Mouse (Mus musculus) cerebellum, adult 8-10 months (tissue): ENCODE data around the gene Efcab10.

Experiments
- DNase-seq: peaks from one replicate; pipeline ENCODE4 v3.0.0; 2022

The Efcab10 gene

DNA sequence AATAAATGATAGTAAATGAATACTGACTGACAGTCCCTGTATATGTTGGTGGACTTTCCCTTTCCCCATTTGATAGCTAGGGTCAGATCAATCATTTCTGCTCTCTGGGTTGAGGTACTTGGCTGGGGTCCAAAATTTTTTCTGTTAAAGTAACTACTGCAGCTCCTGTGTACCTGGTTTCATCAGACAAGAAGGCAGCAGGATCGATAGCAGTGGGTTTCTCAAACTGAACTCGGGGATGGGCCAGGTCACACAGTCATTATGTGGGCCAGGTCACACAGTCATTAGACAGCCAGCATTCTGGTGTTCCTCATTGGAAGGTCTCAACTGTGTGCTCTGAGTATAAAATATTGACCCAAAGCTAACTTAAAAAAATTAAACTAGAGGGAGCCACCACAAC, 33.1 kb downstream of the Efcab10 start:
- no peak for DNase-seq

DNA sequence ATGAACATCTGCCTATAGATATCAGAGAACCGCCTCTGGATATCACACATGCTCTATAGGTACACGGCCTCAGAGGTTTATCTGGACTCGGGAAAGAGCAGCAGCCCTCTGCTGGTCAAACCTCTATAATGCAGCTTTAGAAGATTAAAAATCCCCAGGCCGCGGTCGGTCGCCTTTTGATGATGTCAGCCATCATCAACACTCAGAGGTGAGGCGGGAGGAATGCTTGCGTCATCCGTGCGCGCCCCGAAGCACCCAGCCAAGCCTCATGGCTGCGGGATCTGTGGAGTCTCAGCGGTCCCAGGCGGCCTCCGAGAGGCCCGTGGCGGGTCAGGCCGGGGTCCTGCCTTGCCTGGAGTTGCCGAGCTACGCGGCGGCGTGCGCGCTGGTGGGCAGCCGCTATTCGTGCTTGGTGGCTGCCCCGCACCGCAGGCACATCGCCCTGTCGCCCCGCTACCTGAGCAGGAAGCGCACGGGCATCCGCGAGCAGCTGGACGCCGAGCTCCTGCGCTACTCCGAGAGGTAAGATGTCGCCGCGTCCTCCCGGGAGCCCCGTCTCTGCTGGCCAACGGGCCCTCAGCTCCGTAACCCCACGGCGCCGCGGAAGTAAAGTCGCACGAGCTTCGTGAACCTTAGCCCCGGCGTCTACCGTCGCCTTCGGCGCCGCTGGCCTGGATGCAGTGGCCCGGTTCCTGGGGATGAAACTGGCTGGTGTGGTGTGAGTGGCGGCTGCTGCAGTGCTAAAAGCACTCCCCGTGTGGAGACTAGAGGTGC, 34.9 kb downstream of the Efcab10 start, which contains the start of gene Twistnb:
Gene Twistnb (plus strand): TSS at position 249 of the 774 bp plus-strand sequence.
- peak; percentile 98 for DNase-seq

DNA sequence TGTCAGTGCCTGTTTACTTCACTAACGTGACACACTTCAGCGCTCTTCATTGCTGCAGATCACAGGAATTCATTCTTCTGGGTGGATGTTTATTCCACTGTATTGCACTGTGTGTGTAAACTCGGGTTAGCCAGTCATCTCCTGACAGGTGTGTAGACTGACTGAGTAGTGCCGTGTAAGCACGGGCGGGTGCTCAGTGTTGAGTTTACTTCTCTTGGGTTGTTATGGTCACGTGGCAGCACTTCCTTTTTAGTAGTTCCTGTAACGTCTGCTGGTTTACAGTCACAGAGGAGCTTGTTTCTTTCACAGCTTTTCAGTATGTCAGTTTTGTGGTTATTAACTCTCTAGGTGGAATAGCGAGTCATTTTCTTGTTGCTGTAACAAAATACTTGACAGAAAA, 39.2 kb downstream of the Efcab10 start:
- DNase-seq, result no peak

DNA sequence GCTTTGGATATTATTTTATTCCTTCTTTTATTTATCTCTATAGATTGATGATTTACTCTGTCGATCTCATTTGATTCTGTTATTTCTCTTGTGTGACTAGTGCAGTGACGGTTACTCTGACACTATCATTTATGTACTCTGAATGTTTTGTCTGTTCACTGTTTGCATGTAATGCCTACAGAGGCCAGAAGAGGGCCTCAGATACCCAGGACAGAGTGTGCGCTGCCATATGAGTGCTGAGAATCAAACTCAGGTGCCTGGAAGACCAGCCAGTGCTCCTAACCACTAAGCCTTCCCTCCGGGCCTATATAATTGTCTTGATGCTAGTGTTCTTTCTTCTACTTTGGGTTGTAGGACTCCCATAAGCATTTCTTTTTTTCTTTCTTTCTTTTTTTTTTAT, 40.1 kb downstream of the Efcab10 start:
- DNase-seq, result no peak
